Mouse (Mus musculus) spleen, adult 2 months (tissue): ENCODE results near the gene Esyt3.

Experiments used
- CTCF ChIP-seq: fragments of 200-500 bp; IDR thresholded peaks from 2 replicates; pipeline ENCODE4 v1.5.1; 2011; ENCODE audit warnings: mild to moderate bottlenecking, inconsistent platforms; ENCODE audit not compliant: insufficient read depth, insufficient read length, insufficient replicate concordance; ENCODE audit errors: extremely low read depth
- POLR2A ChIP-seq: fragments of 200-500 bp; IDR thresholded peaks from 2 replicates; pipeline ENCODE4 v1.6.1; 2011; ENCODE audit warnings: low read depth, low read length, inconsistent platforms

DNA sequence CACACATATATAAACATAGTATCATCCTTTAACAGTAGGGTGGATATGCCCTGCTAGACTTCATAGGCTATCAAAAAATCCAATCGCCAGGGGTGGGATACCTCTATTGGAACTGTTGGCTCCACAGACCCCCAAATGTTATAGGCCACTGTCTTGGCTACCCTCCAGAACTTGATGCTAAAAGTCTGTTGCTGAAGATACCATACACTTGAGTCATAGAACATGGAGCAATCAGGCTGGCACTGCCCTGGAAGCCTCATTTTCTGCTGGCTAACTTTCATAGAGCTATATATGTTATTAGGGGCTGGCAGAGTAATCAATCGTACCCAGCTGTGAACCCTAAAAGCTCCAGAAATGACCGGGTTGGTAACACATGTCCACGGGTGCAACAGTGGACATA lies 32.4 kb downstream of the Esyt3 start:
- no peak for TF ChIP-seq CTCF
- no peak for TF ChIP-seq POLR2A
